Mouse (Mus musculus): Measurements from ENCODE around the gene Naxe. TPM values are rescaled to one million over a fixed set of nuclear protein-coding genes. Genes with fewer than 3 reads are reported as not detected.

Naxe gene
- polyA plus RNA-seq, 1 experiment from 2014 or later: 161 TPM

DNA sequence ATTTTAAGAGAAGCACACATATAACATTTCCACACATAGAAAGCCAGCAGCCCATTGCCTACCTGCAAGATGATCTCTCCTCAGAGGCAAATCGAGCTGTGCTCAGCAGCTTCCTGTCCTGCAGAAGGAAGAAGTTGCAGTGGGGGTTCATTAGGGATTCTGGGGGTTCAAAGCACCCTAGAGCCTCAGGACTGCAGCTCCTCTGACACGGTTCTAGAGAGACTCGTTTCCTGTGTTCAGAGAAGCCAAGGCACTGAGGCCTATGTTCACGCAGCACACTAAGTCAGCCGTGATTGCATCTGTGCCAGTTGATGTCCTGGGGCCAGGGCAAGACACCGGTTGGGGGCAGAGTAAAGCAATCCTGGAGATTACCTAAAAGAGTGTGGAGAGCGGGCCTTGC is 31.5 kb downstream of the Naxe start:
- WGBS: 58% methylated on average over 7 of the region's 7 CpGs
- peaks cover 18% of the 10 kb centered on the region for H3K4me1 ChIP-seq (replicated peaks; ENCODE audit: insufficient read depth, low read length)
- no peak overlapping the region for H3K27ac ChIP-seq
- no peak for TF ChIP-seq CTCF (IDR thresholded peaks at IDR 0.05; ENCODE audit: low read depth)
- no peaks in the 10 kb centered on the region for H3K9me3 ChIP-seq (replicated peaks; ENCODE audit: low read length)
- no peaks in the 10 kb centered on the region for H3K36me3 ChIP-seq (ENCODE audit: insufficient read depth, low read length)
- H3K9ac ChIP-seq (ENCODE audit: low read depth, low read length): no peak overlapping the region
- no peak overlapping the region for H3K4me2 ChIP-seq (ENCODE audit: low read length)
- no peak overlapping the region for H3K4me3 ChIP-seq (replicated peaks; ENCODE audit: low read depth, low read length)
- peaks cover 40% of the 10 kb centered on the region for H3K27me3 ChIP-seq (ENCODE audit: insufficient read depth, low read length)
- no peak for ATAC-seq (replicated peaks; ENCODE audit: low FRiP score, low read depth)
- no peak for DNase-seq (ENCODE audit: low spot score)

DNA sequence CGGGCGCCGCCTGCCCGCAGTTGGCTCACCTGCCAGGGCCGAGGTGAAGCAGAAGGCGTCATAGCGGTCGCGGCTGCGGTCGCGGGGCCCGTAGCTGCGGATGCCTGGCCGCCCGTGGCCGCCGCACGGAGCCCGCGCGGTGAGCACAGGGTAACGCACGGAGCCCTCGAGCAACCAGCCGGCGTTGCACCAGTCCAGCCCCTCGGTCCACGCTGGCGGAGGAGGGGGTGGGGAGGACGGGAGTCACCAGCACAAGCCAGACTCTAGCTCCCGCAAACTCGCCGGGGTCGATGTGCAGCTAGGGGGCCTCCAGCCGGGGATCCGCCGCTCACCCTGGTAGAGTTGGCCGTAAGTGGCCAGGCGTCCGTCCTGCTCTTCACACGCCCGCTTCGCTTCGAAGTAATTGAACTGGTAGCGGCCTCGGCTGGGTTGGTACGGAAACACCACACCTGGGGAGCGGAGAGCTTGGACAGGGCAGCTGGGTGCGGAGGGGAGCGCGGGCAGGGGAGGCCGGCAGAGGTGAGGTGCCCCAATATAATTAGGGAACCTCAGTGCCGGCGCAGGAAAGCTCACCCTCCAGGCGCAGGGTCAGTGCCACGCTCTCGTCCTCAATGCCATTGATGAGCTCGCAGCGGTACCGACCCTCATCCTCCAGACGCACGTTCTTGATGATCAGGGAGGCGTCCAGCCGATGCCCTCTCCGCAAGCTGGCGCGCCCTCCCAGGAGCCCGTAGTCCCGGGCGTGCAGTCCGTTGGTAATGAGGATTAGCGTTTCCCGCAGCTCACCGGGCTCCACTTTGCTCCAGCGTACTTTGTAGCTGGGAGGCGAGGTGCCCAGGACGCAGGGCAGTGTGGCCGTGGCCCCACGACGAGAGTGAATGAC is 34.9 kb downstream of the Naxe start:
- Histone ChIP-seq H3K27me3 (ENCODE audit: insufficient read depth, low read length) (peaks cover 60% of the 10 kb centered on the region), H3K4me2 (ENCODE audit: low read length) (peak overlapping the region; percentile 96), H3K9ac (ENCODE audit: low read depth, low read length) (peak overlapping the region; percentile 31), H3K4me1 (replicated peaks; ENCODE audit: insufficient read depth, low read length) (peaks cover 18% of the 10 kb centered on the region), H3K9me3 (replicated peaks; ENCODE audit: low read length) (no peaks in the 10 kb centered on the region), H3K36me3 (ENCODE audit: insufficient read depth, low read length) (no peaks in the 10 kb centered on the region), H3K27ac (no peak overlapping the region), H3K4me3 (replicated peaks; ENCODE audit: low read depth, low read length) (peak overlapping the region; percentile 48)
- peak; percentile 18 for DNase-seq (ENCODE audit: low spot score)
- ATAC-seq (replicated peaks; ENCODE audit: low FRiP score, low read depth): peak; percentile 75; the same call in 1 of the 2 replicates
- WGBS: under 1% methylated on average over 79 of the region's 81 CpGs
- no peak for TF ChIP-seq CTCF (IDR thresholded peaks at IDR 0.05; ENCODE audit: low read depth)

DNA sequence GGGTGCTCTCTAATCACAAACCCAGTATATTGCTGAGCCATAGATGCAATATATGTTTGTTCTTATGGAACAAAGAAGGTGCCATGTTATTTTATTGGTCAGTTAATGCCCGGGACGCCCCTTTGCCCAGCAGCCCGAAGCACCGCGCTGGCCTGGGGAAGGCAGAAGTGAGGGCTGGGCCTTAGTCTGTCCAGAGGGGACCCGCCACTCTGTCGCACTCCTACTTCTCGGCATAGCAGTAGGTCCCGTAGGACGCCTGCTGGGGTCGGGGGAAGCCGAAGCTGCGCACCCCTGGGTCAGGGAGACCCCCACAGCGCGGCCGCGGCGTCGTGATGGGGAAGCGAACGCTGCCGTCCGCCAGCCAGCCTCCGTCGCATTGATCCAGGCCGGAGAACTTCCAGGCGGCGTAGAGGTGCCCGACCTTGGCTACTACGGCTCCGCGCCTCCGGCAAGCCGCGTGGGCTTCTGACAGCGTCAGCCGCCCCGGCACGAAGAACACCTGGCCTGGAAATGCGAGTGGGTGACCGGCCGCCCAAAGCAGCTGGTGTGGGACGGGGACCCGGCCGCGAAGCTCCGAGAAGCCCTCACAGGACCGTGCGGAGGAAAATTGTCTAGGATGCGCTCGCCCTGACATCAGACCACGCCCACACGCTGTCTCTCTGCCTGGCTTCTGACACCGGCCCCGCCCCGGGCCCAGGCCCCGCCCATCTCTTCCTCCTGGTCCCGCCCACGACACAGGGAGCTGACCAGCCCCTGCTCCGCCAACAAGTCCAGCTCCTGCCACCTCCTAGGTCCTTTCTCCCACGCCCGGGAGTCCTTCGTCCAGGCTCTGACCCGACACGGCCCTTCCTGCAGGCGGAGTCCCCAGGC is 35.7 kb downstream of the Naxe start:
- Histone ChIP-seq H3K9me3 (replicated peaks; ENCODE audit: low read length) (no peaks in the 10 kb centered on the region), H3K36me3 (ENCODE audit: insufficient read depth, low read length) (no peaks in the 10 kb centered on the region), H3K27me3 (ENCODE audit: insufficient read depth, low read length) (peaks cover 60% of the 10 kb centered on the region), H3K4me1 (replicated peaks; ENCODE audit: insufficient read depth, low read length) (peaks cover 18% of the 10 kb centered on the region), H3K9ac (ENCODE audit: low read depth, low read length) (peak overlapping the region; percentile 31), H3K27ac (no peak overlapping the region), H3K4me3 (replicated peaks; ENCODE audit: low read depth, low read length) (peak overlapping the region; percentile 48), H3K4me2 (ENCODE audit: low read length) (peak overlapping the region; percentile 96)
- DNase-seq (ENCODE audit: low spot score): peak; percentile 93
- peak; percentile 93 for ATAC-seq (replicated peaks; ENCODE audit: low FRiP score, low read depth)
- TF ChIP-seq CTCF (IDR thresholded peaks at IDR 0.05; ENCODE audit: low read depth): no peak
- under 1% methylated on average over 65 of the region's 66 CpGs for WGBS

DNA sequence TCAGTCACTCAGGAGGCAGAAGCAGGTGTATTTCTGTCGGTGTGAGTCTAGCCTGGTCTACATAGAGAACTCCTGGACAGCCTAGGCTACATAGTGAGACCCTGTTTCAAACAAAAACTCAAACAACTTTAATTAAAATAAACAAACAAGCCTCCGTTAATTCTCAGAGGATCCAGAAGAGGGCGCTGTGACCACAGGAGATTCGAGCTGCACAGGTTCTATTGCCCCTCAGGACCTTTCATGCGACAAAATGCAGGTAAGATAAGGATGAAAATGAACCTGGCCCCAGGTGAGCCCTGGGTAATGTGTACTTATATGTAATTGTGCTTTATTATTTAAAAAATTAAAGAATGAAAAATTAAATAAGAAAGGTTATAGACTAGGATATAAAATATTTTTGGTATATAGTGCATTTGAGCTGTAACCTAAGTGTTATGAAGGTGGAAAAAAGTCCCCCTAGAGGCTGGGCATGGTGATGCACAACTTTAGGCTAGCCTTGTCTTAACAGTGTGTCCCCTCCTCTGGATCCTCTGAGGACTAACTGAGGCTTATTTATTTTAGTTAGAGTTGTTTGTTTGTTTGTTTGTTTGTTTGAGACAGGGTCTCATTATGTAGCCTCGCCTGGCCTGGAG is 47.5 kb downstream of the Naxe start:
- Histone ChIP-seq H3K4me3 (replicated peaks; ENCODE audit: low read depth, low read length) (no peak overlapping the region), H3K27me3 (ENCODE audit: insufficient read depth, low read length) (0 out of 2 replicates have a peak, but pooled peaks cover 3% of the 10 kb centered on the region), H3K9me3 (replicated peaks; ENCODE audit: low read length) (no peaks in the 10 kb centered on the region), H3K4me1 (replicated peaks; ENCODE audit: insufficient read depth, low read length) (no peaks in the 10 kb centered on the region), H3K4me2 (ENCODE audit: low read length) (no peak overlapping the region), H3K9ac (ENCODE audit: low read depth, low read length) (no peak overlapping the region), H3K36me3 (ENCODE audit: insufficient read depth, low read length) (no peaks in the 10 kb centered on the region), H3K27ac (no peak overlapping the region)
- DNase-seq (ENCODE audit: low spot score) (peak; percentile 45), ATAC-seq (replicated peaks; ENCODE audit: low FRiP score, low read depth) (no peak)
- WGBS: 10% methylated on average over 6 of the region's 6 CpGs
- TF ChIP-seq CTCF (IDR thresholded peaks at IDR 0.05; ENCODE audit: low read depth): peak; percentile 64

Other genes with a start within 250 kb of the Naxe start
- gene Pear1, start 234.2 kb downstream of the Naxe start, polyA plus RNA-seq (2015; fragmentation: Nextera tagmentation; extraction: Ambion mirVana): 31.6 and 35.4 TPM in 2 replicates
- 0.11 TPM in 1 of 2 replicates, not detected in the other for gene Sh2d2a, start 211.7 kb downstream of the Naxe start, polyA plus RNA-seq (2015; fragmentation: Nextera tagmentation; extraction: Ambion mirVana)
- gene Prcc, start 172.9 kb downstream of the Naxe start, polyA plus RNA-seq (2015; fragmentation: Nextera tagmentation; extraction: Ambion mirVana): 14.8 and 15.1 TPM in 2 replicates
- gene Hdgf, start 152.2 kb downstream of the Naxe start, polyA plus RNA-seq (2015; fragmentation: Nextera tagmentation; extraction: Ambion mirVana): 193 and 200 TPM in 2 replicates
- 87.2 and 88.1 TPM in 2 replicates for gene Mrpl24, start 139.0 kb downstream of the Naxe start, polyA plus RNA-seq (2015; fragmentation: Nextera tagmentation; extraction: Ambion mirVana)
- 40.4 and 42.1 TPM in 2 replicates for gene Isg20l2, start 128.2 kb downstream of the Naxe start, polyA plus RNA-seq (2015; fragmentation: Nextera tagmentation; extraction: Ambion mirVana)
- gene Rrnad1, start 127.8 kb downstream of the Naxe start, polyA plus RNA-seq (2015; fragmentation: Nextera tagmentation; extraction: Ambion mirVana): 12.1 and 12.3 TPM in 2 replicates
- gene Crabp2, start 109.8 kb downstream of the Naxe start, polyA plus RNA-seq (2015; fragmentation: Nextera tagmentation; extraction: Ambion mirVana): 20.1 and 20.9 TPM in 2 replicates
- 24.6 and 28.9 TPM in 2 replicates for gene Nes, start 87.4 kb downstream of the Naxe start, polyA plus RNA-seq (2015; fragmentation: Nextera tagmentation; extraction: Ambion mirVana)
- 0.14 TPM in 1 of 2 replicates, not detected in the other for gene Bcan, start 58.3 kb downstream of the Naxe start, polyA plus RNA-seq (2015; fragmentation: Nextera tagmentation; extraction: Ambion mirVana)
- 0.13 and 0.17 TPM in 2 replicates for gene Hapln2, start 30.9 kb downstream of the Naxe start, polyA plus RNA-seq (2015; fragmentation: Nextera tagmentation; extraction: Ambion mirVana)
- gene Gpatch4, start 15.4 kb downstream of the Naxe start, polyA plus RNA-seq (2015; fragmentation: Nextera tagmentation; extraction: Ambion mirVana): 24.8 and 26.3 TPM in 2 replicates
- not detected in 2 replicates for gene Ttc24, start 19.8 kb upstream of the Naxe start, polyA plus RNA-seq (2015; fragmentation: Nextera tagmentation; extraction: Ambion mirVana)
- gene Iqgap3, start 23.5 kb upstream of the Naxe start, polyA plus RNA-seq (2015; fragmentation: Nextera tagmentation; extraction: Ambion mirVana): 6.8 and 8.2 TPM in 2 replicates
- 14.4 and 16.2 TPM in 2 replicates for gene Mef2d, start 83.9 kb upstream of the Naxe start, polyA plus RNA-seq (2015; fragmentation: Nextera tagmentation; extraction: Ambion mirVana)
- gene Rhbg, start 196.2 kb upstream of the Naxe start, polyA plus RNA-seq (2015; fragmentation: Nextera tagmentation; extraction: Ambion mirVana): 23.2 and 24.2 TPM in 2 replicates
- gene Gm38392, start 228.7 kb upstream of the Naxe start, polyA plus RNA-seq (2015; fragmentation: Nextera tagmentation; extraction: Ambion mirVana): 3.8 and 5.1 TPM in 2 replicates
- gene Tsacc, start 238.5 kb upstream of the Naxe start, polyA plus RNA-seq (2015; fragmentation: Nextera tagmentation; extraction: Ambion mirVana): 13.0 and 13.8 TPM in 2 replicates
- 373 and 411 TPM in 2 replicates for gene Cct3, start 238.6 kb upstream of the Naxe start, polyA plus RNA-seq (2015; fragmentation: Nextera tagmentation; extraction: Ambion mirVana)

Data from kidney, postnatal 0 days (tissue).